Mouse (Mus musculus) urinary bladder, postnatal 14 days (tissue): ENCODE measurements around the gene Cfl1.
A peak's percentile ranks its signal among the peaks of the same experiment; 100 is the strongest.
"Not testable (repeated sequence)": the region's sequence is repeated elsewhere in the genome, so short reads cannot be mapped to it uniquely, and the experiment has no call there.

Experiments
- DNase-seq: peaks from one replicate; pipeline ENCODE4 v3.0.0; 2021; ENCODE audit warnings: low spot score

Gene Cfl1

GRCm38 (mm10) chr19:5488878-5489571 is 1.2 kb upstream of the Cfl1 start:
- DNase-seq, result peak; percentile 98

GRCm38 (mm10) chr19:5489721-5490120 is 534 bp upstream of the Cfl1 start:
- not testable (repeated sequence) for DNase-seq

DNA sequence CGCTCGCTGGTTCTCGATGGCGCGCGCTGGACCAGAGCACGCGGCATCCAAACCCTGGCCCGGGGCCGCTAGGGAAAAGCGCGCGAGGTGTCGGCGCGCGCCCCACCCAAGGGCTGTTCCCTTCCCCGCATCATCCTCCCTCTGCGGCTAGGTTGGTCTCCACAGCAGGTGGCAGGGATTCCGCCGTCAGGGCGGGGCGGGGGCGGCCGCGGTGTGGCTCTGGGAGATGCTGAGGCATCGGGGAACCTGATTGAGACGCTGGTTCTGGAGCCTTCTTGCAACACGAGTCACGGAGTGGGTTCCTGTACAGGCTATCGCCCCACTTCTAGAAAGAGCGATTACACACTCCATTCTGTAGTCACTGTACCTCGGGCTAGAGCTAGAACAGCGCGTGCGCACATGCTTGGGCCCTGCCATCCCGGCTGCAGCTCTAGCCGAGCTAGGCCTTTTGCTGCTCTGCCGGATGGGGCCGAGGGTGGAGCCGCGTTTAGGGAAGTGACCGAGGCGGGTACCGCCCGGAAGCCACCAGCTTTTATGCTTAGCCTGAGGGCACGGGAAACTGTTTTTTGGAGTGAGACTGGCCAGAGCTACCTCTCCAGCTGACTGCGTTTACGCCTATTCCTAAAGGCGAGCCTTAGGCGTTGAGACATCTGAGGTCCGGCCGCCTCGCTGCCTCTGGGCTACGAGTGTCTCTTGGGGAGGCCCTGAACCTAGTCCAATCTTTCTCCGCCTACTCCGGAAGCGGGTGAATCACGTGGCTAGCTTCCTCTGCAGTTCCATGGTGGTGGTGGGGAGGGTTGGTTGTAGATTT is 848 bp downstream of the Cfl1 start:
- peak; percentile 82 for DNase-seq

DNA sequence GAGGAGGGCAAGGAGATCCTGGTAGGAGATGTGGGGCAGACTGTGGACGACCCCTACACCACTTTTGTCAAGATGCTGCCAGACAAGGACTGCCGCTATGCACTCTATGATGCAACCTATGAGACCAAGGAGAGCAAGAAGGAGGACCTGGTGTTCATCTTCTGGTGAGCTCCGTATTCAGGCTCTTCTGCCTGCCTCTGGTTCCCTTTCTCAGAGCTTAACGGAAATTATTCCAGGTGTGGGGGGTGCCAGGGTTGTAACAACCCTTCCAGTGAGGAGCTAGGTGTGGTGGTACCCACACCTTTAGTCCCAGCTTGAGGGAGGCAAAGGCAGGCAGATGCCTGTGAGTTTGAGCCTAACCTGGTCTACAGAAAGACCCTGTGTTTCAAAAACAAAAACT is 2.4 kb downstream of the Cfl1 start:
- DNase-seq, result no peak

DNA sequence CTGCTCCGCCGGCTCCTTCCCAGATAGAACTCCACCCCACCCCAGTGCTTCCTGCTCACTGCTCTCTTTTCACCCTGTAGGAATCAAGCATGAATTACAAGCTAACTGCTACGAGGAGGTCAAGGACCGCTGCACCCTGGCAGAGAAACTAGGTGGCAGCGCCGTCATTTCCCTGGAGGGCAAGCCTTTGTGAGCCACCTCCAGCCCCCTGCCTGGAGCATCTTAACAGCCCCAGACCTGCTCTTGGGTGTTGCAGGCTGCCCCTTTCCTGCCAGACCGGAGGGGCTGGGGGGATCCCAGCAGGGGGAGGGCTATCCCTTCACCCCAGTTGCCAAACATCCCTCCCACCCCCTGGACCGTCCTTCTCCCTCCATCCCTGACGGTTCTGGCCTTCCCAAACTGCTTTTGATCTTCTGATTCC is 3.1 kb downstream of the Cfl1 start:
- DNase-seq, result not testable (repeated sequence)

DNA sequence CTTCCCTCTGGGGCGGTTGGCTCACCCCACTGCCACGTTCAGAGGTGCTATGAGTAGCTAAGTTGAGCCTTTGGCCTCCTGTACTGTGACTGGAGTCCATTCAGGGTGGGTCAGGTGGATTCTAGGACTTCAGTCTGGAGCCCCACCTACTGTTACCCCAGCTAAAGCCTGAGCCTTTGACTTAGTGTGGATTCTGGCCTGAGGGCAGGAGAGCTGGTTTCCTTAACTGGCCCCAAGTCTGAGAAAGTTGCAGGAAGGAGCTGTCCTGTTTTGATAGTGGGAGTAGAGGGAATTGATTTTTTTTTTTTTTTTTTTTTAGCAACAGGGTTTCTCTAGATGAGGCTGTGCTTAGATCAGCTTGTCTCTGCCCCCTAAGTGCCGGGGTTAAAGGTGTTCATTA is 4.1 kb downstream of the Cfl1 start:
- DNase-seq, result no peak

DNA sequence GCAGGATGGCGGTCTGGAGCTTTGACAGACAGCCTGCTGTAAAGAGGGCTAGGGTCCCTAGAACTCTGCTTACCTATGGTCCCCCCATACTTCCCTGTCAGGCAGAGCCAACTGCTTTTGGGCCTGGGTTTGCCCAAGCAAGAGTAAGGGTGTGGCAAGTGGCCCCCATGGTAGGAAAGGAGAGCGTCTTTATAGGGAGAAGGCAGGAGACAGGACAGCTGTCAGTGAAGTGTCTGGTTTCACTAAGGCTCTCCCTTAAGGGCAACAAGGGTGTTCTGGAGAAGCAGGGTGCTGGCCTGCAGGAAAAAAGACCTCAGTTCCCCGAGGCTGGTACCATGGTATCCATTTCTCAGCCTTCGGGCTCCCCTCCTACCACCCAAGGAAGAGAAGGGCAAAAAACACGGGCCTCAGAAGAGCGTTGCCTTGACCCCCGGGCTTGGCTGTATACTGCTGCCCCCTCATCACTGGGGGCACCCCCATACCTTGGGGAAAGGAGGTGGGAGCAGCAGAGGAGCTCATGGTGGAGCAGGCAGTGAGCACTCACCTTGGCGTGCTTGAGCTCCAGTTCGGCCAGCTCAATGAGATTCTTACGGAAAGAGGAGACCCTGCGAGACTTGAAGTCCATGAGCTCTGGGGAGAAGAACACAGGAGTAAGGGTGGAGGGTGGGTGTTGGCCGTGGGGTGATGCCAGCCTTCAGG is 5.2 kb downstream of the Cfl1 start:
- DNase-seq, result no peak

- no peak for DNase-seq
Measured at GRCm38 (mm10) chr19:5496052-5496370, 5.8 kb downstream of the Cfl1 start.

DNA sequence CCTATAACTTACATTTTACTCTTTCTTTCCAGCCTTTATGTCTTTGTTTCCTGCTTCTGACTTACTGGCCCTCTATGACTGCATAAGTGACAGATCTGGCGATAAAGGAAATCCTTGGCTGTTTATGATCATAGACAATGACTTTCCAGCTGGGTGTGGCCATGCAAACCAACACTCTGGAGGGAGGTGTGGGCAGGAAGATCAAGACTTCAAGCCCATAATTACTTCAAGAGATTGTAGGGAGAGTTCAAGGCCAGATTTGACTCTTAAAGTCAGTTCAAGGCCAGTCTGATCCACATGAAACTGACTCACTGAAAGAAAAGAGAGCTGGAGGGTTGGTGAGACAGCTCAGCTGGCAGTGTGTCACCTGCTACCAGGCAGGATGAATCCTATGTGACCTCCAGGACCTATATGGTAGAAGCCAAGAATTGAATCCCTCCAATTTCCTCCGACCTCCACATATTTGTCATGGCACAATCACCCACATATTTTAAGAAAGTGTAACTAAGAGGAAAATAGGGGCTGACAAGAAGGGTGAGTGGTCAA is 10.1 kb downstream of the Cfl1 start:
- DNase-seq, result no peak

GRCm38 (mm10) chr19:5503687-5504086 is 13.4 kb downstream of the Cfl1 start, which contains the start of gene 1700020D05Rik:
TSS of gene 1700020D05Rik (minus strand) at chr19:5503787.
- DNase-seq, result no peak

DNA sequence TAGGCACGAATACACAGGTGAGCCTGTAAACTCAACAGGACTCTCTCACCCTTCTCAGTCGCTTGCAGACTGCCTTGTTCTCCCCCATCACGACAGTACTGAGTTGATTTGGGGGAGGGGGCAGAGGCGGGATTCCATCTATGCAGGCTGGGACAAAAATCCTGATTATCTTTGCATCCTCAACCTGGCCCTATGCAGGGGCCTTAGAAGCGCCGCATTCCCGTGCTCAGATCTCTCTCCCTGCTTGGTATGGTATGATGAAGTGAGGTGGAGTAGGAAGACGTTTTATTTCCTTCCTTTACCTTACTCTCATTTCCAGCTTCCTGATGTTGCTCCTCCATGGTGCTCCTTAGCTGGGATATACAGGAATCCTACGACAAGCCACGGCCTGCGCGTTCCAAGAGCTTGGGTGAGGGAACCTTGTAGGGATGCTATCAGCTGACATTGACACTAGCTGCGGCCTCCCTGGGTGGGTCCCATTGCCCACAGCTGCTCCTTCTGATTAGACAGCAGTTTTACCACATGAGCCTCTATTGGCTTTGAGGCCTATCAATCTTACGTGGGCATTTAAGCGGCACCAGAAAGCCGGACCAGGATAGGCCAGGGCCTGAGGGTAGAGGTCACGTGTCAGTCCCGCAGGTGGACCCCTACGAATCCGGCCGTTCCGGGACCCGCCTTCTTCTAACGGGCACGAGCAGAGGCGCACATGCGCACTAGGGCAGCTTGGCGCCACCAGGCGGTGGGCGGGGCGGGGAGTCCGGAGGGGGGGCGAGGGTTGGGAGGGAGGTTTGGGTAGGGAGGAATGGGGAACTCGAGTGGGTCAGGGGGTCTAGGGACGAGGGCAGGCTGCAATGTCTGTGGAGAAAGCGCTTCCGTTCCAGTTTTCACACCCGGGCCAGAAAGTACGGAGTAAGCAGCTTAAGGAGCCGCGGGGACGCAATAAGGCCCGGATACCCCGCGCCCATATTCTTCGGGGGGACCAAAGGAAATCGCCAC is 20.1 kb downstream of the Cfl1 start, which contains the start of gene Snx32:
Gene Snx32, minus strand, starts transcription at position 508 of the 996 bp plus-strand sequence.
- DNase-seq, result peak; percentile 96

GRCm38 (mm10) chr19:5511074-5511632 is 20.9 kb downstream of the Cfl1 start:
- no peak for DNase-seq

DNA sequence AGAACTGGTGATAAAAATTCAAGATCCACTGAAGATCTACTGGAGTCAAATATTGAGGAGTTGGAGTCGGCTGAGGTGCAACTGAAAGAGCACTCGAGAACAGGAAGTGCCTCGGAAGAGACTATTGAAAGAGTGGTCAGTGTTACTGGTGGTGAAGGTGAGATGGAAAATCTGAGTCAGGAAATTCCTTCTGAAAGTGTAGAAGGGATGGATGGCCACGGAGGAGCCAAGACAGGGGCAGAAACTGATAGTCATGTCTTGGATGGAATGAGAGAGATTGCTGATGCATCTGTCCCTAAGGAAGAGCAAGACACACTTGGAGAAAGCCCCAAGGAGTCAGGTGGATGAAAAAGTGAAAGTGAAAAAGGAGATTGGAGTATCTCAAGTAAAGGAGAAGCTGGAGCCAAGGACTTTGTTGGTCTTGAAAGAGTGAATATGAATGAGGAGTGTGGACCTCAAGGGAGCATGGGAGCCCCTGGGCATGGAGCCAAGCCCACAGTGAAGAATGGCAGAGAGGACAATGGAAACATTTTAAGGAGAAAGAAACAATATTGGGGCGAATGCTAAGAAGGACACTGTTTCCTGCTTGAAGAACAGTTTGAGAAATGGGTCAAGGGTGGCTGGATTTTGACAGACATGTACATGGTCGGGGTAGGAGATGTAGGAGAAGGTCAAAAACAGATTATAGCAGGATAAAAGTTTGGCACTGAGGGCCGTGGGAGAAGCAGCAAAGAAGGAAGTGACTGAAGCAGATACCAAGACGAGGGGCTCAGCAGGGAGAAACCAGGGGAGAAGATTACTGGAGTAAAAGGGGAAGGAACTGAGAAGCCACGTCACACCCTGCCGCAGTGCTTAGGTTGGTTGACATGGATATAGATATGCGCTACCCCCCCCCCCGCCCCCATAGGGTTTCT is 22.1 kb downstream of the Cfl1 start:
- DNase-seq, result no peak

- DNase-seq, result no peak
Measured at GRCm38 (mm10) chr19:5513005-5513349, 22.7 kb downstream of the Cfl1 start.

DNA sequence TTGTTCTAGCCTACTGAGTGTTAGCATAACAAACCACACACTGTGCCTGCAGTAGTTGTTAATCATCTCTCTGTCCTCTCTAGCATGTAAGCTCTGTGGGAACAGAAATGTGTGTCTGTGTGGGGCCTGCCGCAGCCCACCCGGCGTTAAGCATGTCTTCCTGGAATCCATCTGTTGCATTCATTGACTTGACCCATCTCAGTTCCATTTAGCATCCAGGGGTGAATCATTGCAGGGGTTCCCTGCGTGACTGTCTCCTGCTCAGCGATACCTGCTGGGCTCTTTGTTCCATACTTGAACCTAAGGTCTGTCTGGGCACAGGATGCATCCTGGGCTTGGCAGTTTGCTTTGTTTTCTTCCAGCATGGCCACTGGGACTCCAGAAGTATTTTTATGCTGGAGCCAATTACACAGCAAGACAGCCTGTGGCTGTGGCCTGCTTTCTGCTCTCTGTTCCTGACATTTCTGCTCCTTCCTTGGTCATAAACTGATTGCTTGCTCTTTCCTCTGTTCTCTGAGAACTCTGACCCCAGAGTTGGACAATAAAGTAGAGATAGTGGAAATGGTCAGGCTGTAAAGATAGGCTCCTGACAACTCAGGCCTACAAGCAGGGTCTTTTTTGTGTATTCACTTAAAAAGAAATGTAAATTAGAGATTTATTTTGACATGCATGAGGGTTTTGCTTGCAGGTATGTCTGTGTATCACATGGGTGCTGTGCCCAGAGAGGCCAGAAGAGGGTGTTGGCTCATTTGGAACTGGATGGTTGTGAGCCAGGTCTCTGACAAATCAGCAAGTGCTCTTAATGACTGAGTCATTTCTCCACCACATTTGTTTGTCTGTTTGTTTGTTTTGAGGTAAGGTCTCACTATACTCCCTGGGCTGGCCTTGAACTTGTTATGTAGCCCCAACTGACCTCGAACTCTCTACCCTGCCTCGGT is 25.9 kb downstream of the Cfl1 start:
- DNase-seq, result no peak

DNA sequence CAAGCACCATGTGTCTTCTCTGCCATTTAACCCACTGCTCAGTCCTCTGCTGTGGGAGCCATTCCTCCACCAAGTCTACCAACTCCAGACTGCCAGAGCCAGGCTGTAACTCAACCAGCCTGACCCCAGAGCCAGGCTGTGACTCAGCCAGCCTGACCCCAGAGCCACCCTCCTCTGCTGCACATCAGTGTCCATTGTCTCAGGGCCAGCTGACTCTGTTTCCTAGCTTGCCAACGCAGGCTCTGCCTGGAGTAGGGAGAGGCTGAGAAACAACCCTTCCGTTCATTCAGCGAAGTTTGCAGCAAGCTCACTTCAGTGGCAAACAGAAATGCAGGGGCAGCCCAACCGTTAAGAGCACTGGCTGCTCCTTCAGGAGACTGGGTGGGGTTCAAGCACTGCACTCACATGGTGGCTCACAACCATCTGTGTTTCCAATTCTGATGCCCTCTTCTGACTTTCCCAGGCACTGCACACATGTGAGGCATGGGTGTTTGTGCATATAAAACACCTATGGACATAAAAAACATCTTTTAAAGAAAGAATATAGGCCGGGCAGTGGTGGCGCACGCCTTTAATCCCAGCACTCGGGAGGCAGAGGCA is 26.8 kb downstream of the Cfl1 start:
- no peak for DNase-seq

- DNase-seq, result no peak
Measured at GRCm38 (mm10) chr19:5518721-5519120, 28.5 kb downstream of the Cfl1 start.

- no peak for DNase-seq
Measured at GRCm38 (mm10) chr19:5525204-5525603, 34.9 kb downstream of the Cfl1 start.
